Mouse (Mus musculus): ENCODE results near the gene Crebl2. TPM values are rescaled to one million over a fixed set of nuclear protein-coding genes. Genes with fewer than 3 reads are reported as not detected.

The Crebl2 gene
- total and polyA plus RNA-seq, 3 experiments: 1.4 to 2.2 (median 1.5) TPM

GRCm38 (mm10) chr6:134887008-134887407 lies 57.1 kb downstream of the Crebl2 start:
- no peak for DNase-seq (ENCODE audit: extremely low read depth)
- H3K27ac ChIP-seq (ENCODE audit: insufficient read depth, low read depth): no peak overlapping the region
- dilution Hi-C loops (cut with MboI; ENCODE audit: extremely low pct_ligation_motif_present, extremely low pct_unique_long_range_greater_than_20kb, low sequenced_read_pairs) (no loop called here), in situ Hi-C loops (cut with MboI; ENCODE audit: low pct_ligation_motif_present, low pct_unique_long_range_greater_than_20kb, low sequenced_read_pairs) (no loop called here)
- no peaks in the 10 kb centered on the region for H3K79me2 ChIP-seq (replicated peaks; ENCODE audit: control insufficient read depth, extremely low read depth, insufficient read depth, poor library complexity, severe bottlenecking)
- TF ChIP-seq RAD21 (IDR thresholded peaks at IDR 0.05; ENCODE audit: low read depth, low read length): no peak
- TF ChIP-seq POLR2AphosphoS2 (IDR thresholded peaks at IDR 0.05; ENCODE audit: low read depth, low read length): no peak
- TF ChIP-seq JUN (IDR thresholded peaks at IDR 0.05; ENCODE audit: insufficient read depth, low read depth, low read length): no peak
- TF ChIP-seq UBTF (IDR thresholded peaks at IDR 0.05; ENCODE audit: low read depth, low read length): no peak
- no peak for TF ChIP-seq ZC3H11A (IDR thresholded peaks at IDR 0.05; ENCODE audit: low read depth, low read length)
- no peak for TF ChIP-seq CHD2 (IDR thresholded peaks at IDR 0.05; ENCODE audit: low read length)
- no peak for TF ChIP-seq GABPA (IDR thresholded peaks at IDR 0.05; ENCODE audit: insufficient replicate concordance, low read depth, low read length)
- peaks cover 0 to 5% of the 10 kb centered on the region in 2 experiments; a peak in 1 of 4 replicates for H3K4me1 ChIP-seq (ENCODE audit: control insufficient read depth in 1 of 2, insufficient read depth in 2 of 2)
- no peaks in the 10 kb centered on the region for H3K9me3 ChIP-seq (replicated peaks; ENCODE audit: low read length)
- no peak overlapping the region for H3K4me3 ChIP-seq (replicated peaks in 1 of 3; ENCODE audit: low read depth in 2 of 3, low read length in 2 of 3, poor library complexity in 1 of 3)
- no peak overlapping the region for H3K9ac ChIP-seq (ENCODE audit: insufficient read depth, low read depth)
- no peak overlapping the region for H3K4me2 ChIP-seq (ENCODE audit: insufficient read depth, low read depth, poor library complexity, severe bottlenecking)
- peaks cover 2 to 5% of the 10 kb centered on the region in 2 experiments for H3K36me3 ChIP-seq (replicated peaks in 1 of 2; ENCODE audit: control insufficient read depth in 1 of 2, insufficient read depth in 1 of 2, low read length in 1 of 2)
- H3K27me3 ChIP-seq (replicated peaks): no peaks in the 10 kb centered on the region

GRCm38 (mm10) chr6:134887711-134888449 lies 57.9 kb downstream of the Crebl2 start:
- H3K36me3 ChIP-seq (replicated peaks in 1 of 2; ENCODE audit: control insufficient read depth in 1 of 2, insufficient read depth in 1 of 2, low read length in 1 of 2): peaks cover 0 to 3% of the 10 kb centered on the region in 2 experiments
- H3K4me2 ChIP-seq (ENCODE audit: insufficient read depth, low read depth, poor library complexity, severe bottlenecking): no peak overlapping the region
- no peak for TF ChIP-seq MXI1 (IDR thresholded peaks at IDR 0.05; ENCODE audit: low read depth, low read length)
- no peak for TF ChIP-seq ZNF384 (IDR thresholded peaks at IDR 0.05; ENCODE audit: low read depth, low read length)
- no peak for TF ChIP-seq CHD2 (IDR thresholded peaks at IDR 0.05; ENCODE audit: low read length)
- no peak for TF ChIP-seq KAT2A (IDR thresholded peaks at IDR 0.05; ENCODE audit: insufficient replicate concordance, low read length)
- no peak for TF ChIP-seq NRF1 (IDR thresholded peaks at IDR 0.05; ENCODE audit: low read depth, low read length)
- TF ChIP-seq MEF2A (IDR thresholded peaks at IDR 0.05; ENCODE audit: borderline replicate concordance, low read depth, low read length): no peak
- no peak for TF ChIP-seq USF1 (IDR thresholded peaks at IDR 0.05; ENCODE audit: low read depth, low read length)
- TF ChIP-seq MYC (IDR thresholded peaks at IDR 0.05; ENCODE audit: low read depth, low read length): no peak
- H3K27me3 ChIP-seq (replicated peaks): no peaks in the 10 kb centered on the region
- H3K4me3 ChIP-seq (replicated peaks in 1 of 3; ENCODE audit: low read depth in 2 of 3, low read length in 2 of 3, poor library complexity in 1 of 3): no peak overlapping the region
- H3K9ac ChIP-seq (ENCODE audit: insufficient read depth, low read depth): no peak overlapping the region
- H3K79me2 ChIP-seq (replicated peaks; ENCODE audit: control insufficient read depth, extremely low read depth, insufficient read depth, poor library complexity, severe bottlenecking): no peaks in the 10 kb centered on the region
- DNase-seq (ENCODE audit: extremely low read depth): no peak
- H3K4me1 ChIP-seq (ENCODE audit: control insufficient read depth in 1 of 2, insufficient read depth in 2 of 2): peaks cover 0 to 5% of the 10 kb centered on the region in 2 experiments; a peak in 1 of 4 replicates
- H3K9me3 ChIP-seq (replicated peaks; ENCODE audit: low read length): no peaks in the 10 kb centered on the region
- in situ Hi-C loops (cut with MboI; ENCODE audit: low pct_ligation_motif_present, low pct_unique_long_range_greater_than_20kb, low sequenced_read_pairs) (no loop called here), dilution Hi-C loops (cut with MboI; ENCODE audit: extremely low pct_ligation_motif_present, extremely low pct_unique_long_range_greater_than_20kb, low sequenced_read_pairs) (no loop called here)
- H3K27ac ChIP-seq (ENCODE audit: insufficient read depth, low read depth): no peak overlapping the region

All from CH12.LX (cell line).